Mouse (Mus musculus) heart, postnatal 0 days (tissue): ENCODE results near the gene Fabp1. TPM values are rescaled to one million over a fixed set of nuclear protein-coding genes. Genes with fewer than 3 reads are reported as not detected.

Experiments
- ATAC-seq: fragments of 200-750 bp; cut with Nextera tagmentation; 2 replicates; pipeline ENCODE4 v1.8.0; 2017; ENCODE audit warnings: low read depth, moderate number of reproducible peaks, moderate library complexity; ENCODE audit not compliant: insufficient read depth
- DNase-seq: peaks from one replicate; pipeline ENCODE4 v3.0.0-alpha.2; 2016; ENCODE audit warnings: low spot score
- H3K27ac ChIP-seq: fragments of 300-500 bp; sonication (generic); 2 replicates; pipeline ENCODE4 v1.5.1; 2014; ENCODE audit warnings: low read depth, mild to moderate bottlenecking
- H3K27me3 ChIP-seq: fragments of 300-500 bp; sonication (generic); 2 replicates; pipeline ENCODE4 v1.6.1; 2014; ENCODE audit warnings: low read length, mixed read lengths; ENCODE audit not compliant: control insufficient read depth, insufficient read depth
- H3K36me3 ChIP-seq: fragments of 300-500 bp; sonication (generic); replicated peaks from 2 replicates; pipeline ENCODE4 v1.6.1; 2014; ENCODE audit warnings: low read length, mixed read lengths; ENCODE audit not compliant: control insufficient read depth, insufficient read depth
- H3K4me1 ChIP-seq: fragments of 300-500 bp; sonication (generic); 2 replicates; pipeline ENCODE4 v1.6.1; 2014; ENCODE audit warnings: antibody characterized with exemption; ENCODE audit not compliant: control insufficient read depth, insufficient read depth
- H3K4me2 ChIP-seq: fragments of 300-500 bp; sonication (generic); 2 replicates; pipeline ENCODE4 v1.6.1; 2014; ENCODE audit warnings: low read depth, mild to moderate bottlenecking, low read length, moderate library complexity
- H3K4me3 ChIP-seq: fragments of 300-500 bp; sonication (generic); 2 replicates; pipeline ENCODE4 v1.5.1; 2014; ENCODE audit warnings: low read depth, low read length
- H3K9ac ChIP-seq: fragments of 300-500 bp; sonication (generic); replicated peaks from 2 replicates; pipeline ENCODE4 v1.6.1; 2014; ENCODE audit warnings: low read depth, low read length, mixed read lengths
- H3K9me3 ChIP-seq: fragments of 300-500 bp; sonication (generic); replicated peaks from 2 replicates; pipeline ENCODE4 v1.6.1; 2016; ENCODE audit warnings: low read length; ENCODE audit not compliant: control insufficient read depth
- CTCF ChIP-seq: IDR thresholded peaks from 2 replicates; pipeline ENCODE4 v1.5.1; 2016; ENCODE audit warnings: antibody characterized with exemption, control low read depth, low read depth
- EP300 ChIP-seq: IDR thresholded peaks from 2 replicates; pipeline ENCODE4 v1.6.1; 2016; ENCODE audit warnings: antibody characterized with exemption, low read depth
- WGBS: fragments of 180-500 bp; shearing (Covaris S2); extraction: QIAGEN DNeasy Blood & Tissue Kit; methylation state at CpG from one replicate; pipeline ENCODE4 v1.1.7; 2014; 5-methylcytosine and 5-hydroxymethylcytosine counted together
- polyA plus RNA-seq: library from polyadenylated mRNA; unstranded; fragments of >200 nt; fragmentation: Nextera tagmentation; extraction: Ambion mirVana; gene quantifications from 2 replicates; pipeline ENCODE4 v1.2.1, GENCODE M21; 2015
- total RNA-seq: library from RNA; depleted of rRNA; stranded (reverse); fragments of >200 nt; gene quantifications from 2 replicates; pipeline ENCODE4 v1.2.3, GENCODE M21; 2014; ENCODE audit warnings: low replicate concordance

Gene Fabp1
- total and polyA plus RNA-seq, 2 experiments from 2014 or later: 0.83 TPM; not detected in 1

GRCm38 (mm10) chr6:71197636-71198535, 1.7 kb upstream of the Fabp1 start:
- Histone ChIP-seq H3K4me1 (0 out of 2 replicates have a peak, but pooled peaks cover 4% of the 10 kb centered on the region), H3K36me3 (no peaks in the 10 kb centered on the region), H3K9me3 (no peaks in the 10 kb centered on the region), H3K4me2 (no peak overlapping the region), H3K27ac (no peak overlapping the region), H3K9ac (no peak overlapping the region), H3K4me3 (no peak overlapping the region), H3K27me3 (no peaks in the 10 kb centered on the region)
- no peak for ATAC-seq
- WGBS: 40% methylated on average over 13 of the region's 13 CpGs
- DNase-seq: peak; percentile 13
- TF ChIP-seq CTCF (no peak), EP300 (no peak)

- TF ChIP-seq EP300 (no peak), CTCF (no peak)
- H3K9ac ChIP-seq: no peak overlapping the region
- no peaks in the 10 kb centered on the region for H3K9me3 ChIP-seq
- ATAC-seq (no peak), DNase-seq (no peak)
- H3K27me3 ChIP-seq: no peaks in the 10 kb centered on the region
- H3K4me3 ChIP-seq: no peak overlapping the region
- H3K4me1 ChIP-seq: 0 out of 2 replicates have a peak, but pooled peaks cover 4% of the 10 kb centered on the region
- H3K27ac ChIP-seq: no peak overlapping the region
- WGBS: 67% methylated on average over 5 of the region's 5 CpGs
- no peak overlapping the region for H3K4me2 ChIP-seq
- H3K36me3 ChIP-seq: no peaks in the 10 kb centered on the region
These were observed 2.3 kb downstream of the Fabp1 start for GRCm38 (mm10) chr6:71201925-71202324.

- WGBS: 78% methylated on average over 5 of the region's 5 CpGs
- Histone ChIP-seq H3K27ac (no peak overlapping the region), H3K4me3 (no peak overlapping the region), H3K36me3 (no peaks in the 10 kb centered on the region), H3K4me2 (no peak overlapping the region), H3K4me1 (no peaks in the 10 kb centered on the region), H3K9me3 (no peaks in the 10 kb centered on the region), H3K9ac (no peak overlapping the region), H3K27me3 (no peaks in the 10 kb centered on the region)
- ATAC-seq (no peak), DNase-seq (no peak)
- TF ChIP-seq CTCF (no peak), EP300 (no peak)
These were observed 4.0 kb downstream of the Fabp1 start for GRCm38 (mm10) chr6:71203674-71204073.

GRCm38 (mm10) chr6:71204166-71204565, 4.5 kb downstream of the Fabp1 start:
- H3K4me2 ChIP-seq: no peak overlapping the region
- 89% methylated on average over 8 of the region's 8 CpGs for WGBS
- no peaks in the 10 kb centered on the region for H3K27me3 ChIP-seq
- H3K9ac ChIP-seq: no peak overlapping the region
- no peak for DNase-seq
- H3K36me3 ChIP-seq: no peaks in the 10 kb centered on the region
- H3K4me3 ChIP-seq: no peak overlapping the region
- no peaks in the 10 kb centered on the region for H3K4me1 ChIP-seq
- ATAC-seq: no peak
- H3K27ac ChIP-seq: no peak overlapping the region
- TF ChIP-seq CTCF: no peak
- TF ChIP-seq EP300: no peak
- no peaks in the 10 kb centered on the region for H3K9me3 ChIP-seq

GRCm38 (mm10) chr6:71208691-71209090, 9.1 kb downstream of the Fabp1 start:
- Histone ChIP-seq H3K4me3 (no peak overlapping the region), H3K4me1 (no peaks in the 10 kb centered on the region), H3K36me3 (peaks cover 4% of the 10 kb centered on the region), H3K9me3 (0 out of 2 replicates have a peak, but pooled peaks cover 5% of the 10 kb centered on the region), H3K27ac (no peak overlapping the region), H3K27me3 (no peaks in the 10 kb centered on the region), H3K9ac (no peak overlapping the region), H3K4me2 (no peak overlapping the region)
- WGBS: 70% methylated on average over 2 of the region's 2 CpGs
- DNase-seq (no peak), ATAC-seq (no peak)
- TF ChIP-seq CTCF: no peak
- TF ChIP-seq EP300: no peak
